28 mouse cellular contexts compared by ENCODE assay signal in the genomic region with DNA sequence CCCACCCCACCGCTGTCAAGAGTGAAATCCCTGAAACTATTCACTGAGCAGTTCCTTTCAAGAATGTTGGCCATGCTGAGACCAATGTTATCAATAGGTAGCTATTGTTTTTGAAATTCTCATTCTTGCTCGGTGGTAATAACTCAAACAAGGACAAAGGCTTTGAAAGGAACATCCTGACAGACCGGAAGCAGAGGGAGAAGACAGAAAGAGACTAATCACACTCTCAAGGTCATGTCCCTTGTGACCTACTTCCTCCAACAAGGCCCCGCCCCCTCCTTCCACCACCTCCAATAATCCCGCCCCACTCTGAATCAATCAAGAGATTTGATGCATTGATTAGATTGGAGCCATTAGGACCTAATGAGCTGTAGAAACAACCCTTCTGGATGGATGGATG. TPM values are rescaled to one million over a fixed set of nuclear protein-coding genes. Genes with fewer than 3 reads are reported as not detected.
DNase-seq lines count a peak whose midpoint lies in the region; ATAC-seq and TF ChIP-seq lines count a peak whose summit lies in the region.
"Had no signal": no experiment of that assay in that cellular context is flagged by ENCODE, and none has a peak within 500 bp of the region (broad histone marks: within the 10 kb centered on the region; RNA-seq: fewer than 3 reads in every experiment).

No protein-coding gene starts in this region.

- no peak for ATAC-seq in midbrain, embryonic 13.5 days
- ATAC-seq: activated CD4-positive, CD25-positive, alpha-beta regulatory T cell, adult 4 months; CD4-positive, CD25-positive, alpha-beta regulatory T cell, adult 4 months; forebrain, embryonic 16.5 days; hindbrain, embryonic 16.5 days; intestine, embryonic 15.5 days; Patski had no signal

- no peak for TF ChIP-seq CTCF in E14TG2a.4 (conservative IDR thresholded peaks at IDR 0.05; ENCODE audit: low read length)

- no peaks in the 10 kb centered on the region for H3K9me3 ChIP-seq in midbrain, embryonic 10.5 days (replicated peaks)
- H3K9me3 ChIP-seq in midbrain, embryonic 13.5 days: no peaks in the 10 kb centered on the region
- H3K9me3 ChIP-seq in E14TG2a.4 (ENCODE audit: low read length): no peaks in the 10 kb centered on the region
- H3K9me3 ChIP-seq: embryonic facial prominence, embryonic 12.5 days; embryonic facial prominence, embryonic 15.5 days; forebrain, embryonic 12.5 days; G1E; heart, embryonic 15.5 days; hindbrain, embryonic 10.5 days; hindbrain, embryonic 13.5 days; intestine, embryonic 15.5 days had no signal

- 0 out of 2 replicates have a peak overlapping the region, but pooled peaks have one; percentile 33 for H3K27ac ChIP-seq in midbrain, embryonic 10.5 days (replicated peaks)
- H3K27ac ChIP-seq in midbrain, embryonic 13.5 days: no peak overlapping the region
- H3K27ac ChIP-seq: embryonic facial prominence, embryonic 12.5 days; embryonic facial prominence, embryonic 15.5 days; forebrain, embryonic 12.5 days; heart, embryonic 15.5 days; hindbrain, embryonic 10.5 days; hindbrain, embryonic 13.5 days; intestine, embryonic 15.5 days had no signal

- H3K4me3 ChIP-seq in midbrain, embryonic 10.5 days: no peak overlapping the region
- no peak overlapping the region for H3K4me3 ChIP-seq in midbrain, embryonic 13.5 days (replicated peaks)
- H3K4me3 ChIP-seq in E14TG2a.4 (replicated peaks; ENCODE audit: low read length): peak overlapping the region; percentile 30
- H3K4me3 ChIP-seq: embryonic facial prominence, embryonic 12.5 days; embryonic facial prominence, embryonic 15.5 days; forebrain, embryonic 12.5 days; heart, embryonic 12.5 days; heart, embryonic 15.5 days; hindbrain, embryonic 10.5 days; hindbrain, embryonic 13.5 days; intestine, embryonic 15.5 days had no signal

- no peaks in the 10 kb centered on the region for H3K27me3 ChIP-seq in midbrain, embryonic 10.5 days (ENCODE audit: low read depth, poor library complexity, severe bottlenecking)
- no peaks in the 10 kb centered on the region for H3K27me3 ChIP-seq in midbrain, embryonic 13.5 days
- H3K27me3 ChIP-seq in E14TG2a.4 (ENCODE audit: insufficient read depth, low read length): 0 out of 2 replicates have a peak, but pooled peaks cover 2% of the 10 kb centered on the region
- H3K27me3 ChIP-seq: embryonic facial prominence, embryonic 12.5 days; embryonic facial prominence, embryonic 15.5 days; forebrain, embryonic 12.5 days; heart, embryonic 12.5 days; heart, embryonic 15.5 days; hindbrain, embryonic 13.5 days; intestine, embryonic 15.5 days; Patski had no signal

- no peak for DNase-seq in midbrain, embryonic 10.5 days (ENCODE audit: low spot score)
- peak; percentile 52 for DNase-seq in ES-CJ7 (ENCODE audit: low read depth, low spot score)
- DNase-seq in embryo, embryonic 10 days (ENCODE audit: low spot score): no peak
- DNase-seq in right cerebral cortex, postnatal 10 days (ENCODE audit: low spot score in 2 of 2): no peak
- DNase-seq: adrenal gland, postnatal 25 days; cerebellum, adult 18-20 months; cerebellum, adult 9-10 months; cerebellum, postnatal 14 days; gastrocnemius, postnatal 10 days; gastrocnemius, postnatal 36 days; heart, postnatal 10 days; heart, postnatal 36 days had no signal

- WGBS in midbrain, embryonic 10.5 days: 87% methylated on average over 5 of the region's 5 CpGs
- WGBS in midbrain, embryonic 13.5 days: 87% methylated on average over 5 of the region's 5 CpGs

- no peak overlapping the region for H3K4me2 ChIP-seq in midbrain, embryonic 13.5 days (replicated peaks)
- H3K4me2 ChIP-seq: embryonic facial prominence, embryonic 12.5 days; embryonic facial prominence, embryonic 15.5 days; forebrain, embryonic 12.5 days; heart, embryonic 12.5 days; heart, embryonic 15.5 days; hindbrain, embryonic 13.5 days; intestine, embryonic 15.5 days had no signal

- no peak overlapping the region for H3K9ac ChIP-seq in midbrain, embryonic 13.5 days (replicated peaks)
- H3K9ac ChIP-seq: embryonic facial prominence, embryonic 12.5 days; embryonic facial prominence, embryonic 15.5 days; forebrain, embryonic 12.5 days; heart, embryonic 12.5 days; heart, embryonic 15.5 days; hindbrain, embryonic 13.5 days; intestine, embryonic 15.5 days had no signal

- no peaks in the 10 kb centered on the region for H3K36me3 ChIP-seq in midbrain, embryonic 10.5 days
- H3K36me3 ChIP-seq in midbrain, embryonic 13.5 days: no peaks in the 10 kb centered on the region
- H3K36me3 ChIP-seq in E14TG2a.4 (ENCODE audit: insufficient read depth, low read length): no peaks in the 10 kb centered on the region
- H3K36me3 ChIP-seq: embryonic facial prominence, embryonic 12.5 days; embryonic facial prominence, embryonic 15.5 days; forebrain, embryonic 12.5 days; G1E; heart, embryonic 12.5 days; heart, embryonic 15.5 days; hindbrain, embryonic 10.5 days; hindbrain, embryonic 13.5 days; intestine, embryonic 15.5 days had no signal

- H3K4me1 ChIP-seq in midbrain, embryonic 10.5 days: peaks cover 10% of the 10 kb centered on the region
- H3K4me1 ChIP-seq in midbrain, embryonic 13.5 days (replicated peaks): peaks cover 2% of the 10 kb centered on the region; the same call in 1 of the 2 replicates
- peaks cover 72% of the 10 kb centered on the region for H3K4me1 ChIP-seq in E14TG2a.4 (replicated peaks; ENCODE audit: low read depth, low read length)
- H3K4me1 ChIP-seq: embryonic facial prominence, embryonic 12.5 days; embryonic facial prominence, embryonic 15.5 days; heart, embryonic 12.5 days; heart, embryonic 15.5 days; hindbrain, embryonic 10.5 days; hindbrain, embryonic 13.5 days; intestine, embryonic 15.5 days had no signal

RNA-seq across cellular contexts. Expression of a gene that starts 17.4 kb away (rescaled TPM):
- 10.4 and 14.8 TPM in 2 replicates for polyA plus RNA-seq in midbrain, embryonic 10.5 days (2016; fragmentation: Nextera tagmentation; extraction: Ambion mirVana)
- polyA plus RNA-seq in midbrain, embryonic 13.5 days (2015; fragmentation: Nextera tagmentation; extraction: Ambion mirVana): 4.7 and 5.4 TPM in 2 replicates

RNA-seq across cellular contexts. Expression of a gene that starts 18.4 kb away (rescaled TPM):
- polyA plus RNA-seq in midbrain, embryonic 10.5 days (2016; fragmentation: Nextera tagmentation; extraction: Ambion mirVana): 87.0 and 88.6 TPM in 2 replicates
- polyA plus RNA-seq in midbrain, embryonic 13.5 days (2015; fragmentation: Nextera tagmentation; extraction: Ambion mirVana): 91.4 and 94.5 TPM in 2 replicates
